Mouse (Mus musculus): ENCODE measurements around the gene Uqcc1. TPM values are rescaled to one million over a fixed set of nuclear protein-coding genes. Genes with fewer than 3 reads are reported as not detected.
"Not testable (repeated sequence)": the region's sequence is repeated elsewhere in the genome, so short reads cannot be mapped to it uniquely, and the experiment has no call there.

Gene Uqcc1
- total RNA-seq, 2 experiments from 2014 or later: 92.3 to 108 TPM

- DNase-seq: no peak
Observed at GRCm38 (mm10) chr2:155939897-155940529, 9.9 kb upstream of the Uqcc1 start.

DNA sequence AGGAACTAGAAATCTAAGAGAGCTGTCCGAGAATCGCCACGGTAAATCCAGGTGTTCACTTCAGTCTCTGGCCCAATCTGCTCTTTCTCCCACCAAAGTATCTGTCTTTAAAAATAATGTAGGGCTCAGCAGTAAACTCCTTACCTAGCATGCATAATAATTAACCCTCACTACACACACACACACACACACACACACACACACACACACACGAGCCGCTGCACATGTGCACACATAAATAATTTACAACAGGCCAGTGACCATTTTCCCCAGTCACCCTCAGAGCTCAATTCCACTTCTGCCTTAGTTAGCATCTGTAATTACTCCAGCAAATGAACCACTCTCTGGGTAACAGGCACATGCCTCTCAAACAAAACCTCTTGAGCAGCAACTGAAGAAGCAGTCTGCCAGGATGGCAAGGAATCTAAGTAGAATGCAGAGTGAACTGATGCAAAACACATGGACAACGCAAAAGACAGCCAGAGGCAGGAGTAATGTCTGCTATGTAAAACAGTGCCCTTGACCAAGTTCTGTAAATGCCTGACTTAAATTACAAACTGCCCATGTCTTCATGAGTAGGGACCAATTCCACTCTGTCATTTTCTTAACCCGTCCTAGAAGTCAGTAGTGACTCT, 1.3 kb downstream of the Uqcc1 start:
- no peak for DNase-seq

DNA sequence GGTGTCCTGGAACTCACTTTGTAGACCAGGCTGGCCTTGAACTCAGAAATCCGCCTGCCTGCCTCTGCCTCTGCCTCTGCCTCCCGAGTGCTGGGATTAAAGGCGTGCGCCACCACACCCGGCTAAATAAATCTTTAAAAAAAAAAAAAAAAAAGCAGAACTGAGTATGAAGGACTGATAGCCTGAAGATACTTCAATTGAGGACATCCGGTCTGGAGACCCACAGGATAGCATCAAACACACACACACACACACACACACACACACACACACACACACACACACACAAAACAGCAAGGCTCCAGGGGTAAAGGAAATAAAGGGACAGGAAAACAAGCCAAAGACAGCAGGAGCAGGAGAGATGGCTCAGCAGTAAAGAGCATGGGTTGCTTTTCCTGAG, 4.9 kb downstream of the Uqcc1 start:
- DNase-seq: not testable (repeated sequence)

- DNase-seq: no peak
Observed at GRCm38 (mm10) chr2:155923143-155923542, 7.0 kb downstream of the Uqcc1 start.

DNA sequence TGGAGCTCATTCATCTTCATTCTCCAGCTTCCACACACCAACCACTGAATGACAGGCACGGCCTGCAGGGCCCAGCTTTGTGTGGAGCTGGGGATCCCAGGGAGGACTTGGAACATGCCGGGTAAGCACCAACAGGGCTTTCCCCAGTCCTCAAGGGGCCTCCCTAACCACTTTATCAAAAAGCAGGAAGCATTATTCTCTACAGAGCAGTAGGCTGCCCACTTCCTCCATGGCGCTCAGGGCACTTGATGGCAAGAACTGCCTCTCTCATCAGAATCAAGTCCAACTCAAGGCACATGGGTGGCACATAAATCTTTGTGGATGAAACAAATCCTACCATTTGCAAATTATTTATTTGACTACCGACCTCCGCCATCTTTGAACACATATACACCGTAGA, 15.4 kb downstream of the Uqcc1 start:
- DNase-seq: no peak

DNA sequence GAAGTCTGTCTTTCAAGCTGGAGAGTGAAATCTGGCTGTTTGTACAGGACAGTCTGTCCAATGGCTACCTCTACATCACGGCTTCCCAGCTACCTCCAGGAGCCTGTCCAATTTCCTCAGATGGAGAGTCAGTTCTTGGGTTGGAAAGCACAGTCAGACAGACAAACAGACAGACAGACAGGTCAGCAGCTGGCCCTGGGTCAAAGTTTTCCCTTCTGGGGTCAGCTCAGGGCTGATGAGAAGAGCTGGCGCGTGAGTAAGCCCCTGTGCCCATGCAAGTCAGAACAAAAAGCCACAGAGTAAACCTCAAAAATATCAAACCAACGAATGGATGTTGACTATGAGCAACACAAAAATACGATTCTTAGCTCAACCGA, 26.5 kb downstream of the Uqcc1 start:
- no peak for DNase-seq

GRCm38 (mm10) chr2:155902989-155903631, 27.0 kb downstream of the Uqcc1 start:
- peak; percentile 46 for DNase-seq

DNA sequence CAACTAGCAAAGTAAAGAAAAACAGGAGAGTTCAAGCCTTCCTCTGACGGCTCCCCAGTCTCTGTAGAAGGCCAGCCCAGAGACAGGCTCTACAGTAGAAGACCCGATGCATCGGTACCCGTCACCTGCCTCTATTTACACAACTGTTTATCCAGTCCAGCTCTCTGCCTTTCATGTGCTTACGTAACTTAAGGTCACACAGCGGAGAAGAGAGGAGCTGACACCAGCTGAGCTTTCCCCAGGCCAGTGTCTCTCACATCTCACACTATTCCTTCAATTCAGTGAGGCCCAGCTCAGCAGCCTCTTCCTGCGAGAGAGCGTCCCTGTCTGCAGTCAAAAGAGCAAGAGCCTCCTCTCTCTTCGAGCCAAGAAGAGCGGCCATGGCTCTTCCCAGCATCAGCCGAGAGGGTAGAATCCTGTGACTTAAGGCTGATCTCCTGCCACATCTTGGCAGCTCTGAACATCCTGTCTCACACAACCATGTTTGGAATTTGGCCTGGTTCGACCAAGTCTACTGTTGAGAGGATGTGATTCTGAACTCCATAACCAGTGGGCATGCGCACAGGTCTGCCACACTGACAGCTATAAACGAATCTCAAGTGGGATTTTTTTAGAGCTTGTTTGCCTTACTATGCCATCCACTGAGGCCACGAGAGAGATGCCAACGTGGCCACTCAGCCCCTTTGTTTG, 34.9 kb downstream of the Uqcc1 start:
- no peak for DNase-seq

GRCm38 (mm10) chr2:155894307-155895045, 35.6 kb downstream of the Uqcc1 start:
- no peak for DNase-seq

GRCm38 (mm10) chr2:155886776-155887175, 43.3 kb downstream of the Uqcc1 start:
- DNase-seq: no peak

DNA sequence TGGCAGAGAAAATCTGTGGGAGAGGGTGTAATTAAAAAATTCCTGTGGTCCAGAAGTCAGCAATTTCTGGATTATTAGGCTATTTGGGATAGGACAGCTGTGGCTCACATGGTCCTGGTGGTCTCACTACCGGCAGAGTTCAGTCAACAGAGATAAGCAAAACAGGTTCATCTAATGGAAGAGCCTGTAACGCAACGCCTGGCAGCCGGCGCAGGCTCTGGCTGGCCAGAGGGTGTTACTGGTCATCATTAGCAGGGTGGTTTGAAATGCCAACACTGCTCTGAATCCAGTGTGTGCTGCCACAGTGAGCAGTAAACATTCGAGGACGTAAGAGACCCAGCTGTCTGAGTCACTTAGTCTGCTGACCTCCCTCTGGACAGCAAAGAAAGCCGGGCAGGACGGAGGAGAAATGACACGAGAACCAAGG, 44.8 kb downstream of the Uqcc1 start:
- DNase-seq: no peak

DNA sequence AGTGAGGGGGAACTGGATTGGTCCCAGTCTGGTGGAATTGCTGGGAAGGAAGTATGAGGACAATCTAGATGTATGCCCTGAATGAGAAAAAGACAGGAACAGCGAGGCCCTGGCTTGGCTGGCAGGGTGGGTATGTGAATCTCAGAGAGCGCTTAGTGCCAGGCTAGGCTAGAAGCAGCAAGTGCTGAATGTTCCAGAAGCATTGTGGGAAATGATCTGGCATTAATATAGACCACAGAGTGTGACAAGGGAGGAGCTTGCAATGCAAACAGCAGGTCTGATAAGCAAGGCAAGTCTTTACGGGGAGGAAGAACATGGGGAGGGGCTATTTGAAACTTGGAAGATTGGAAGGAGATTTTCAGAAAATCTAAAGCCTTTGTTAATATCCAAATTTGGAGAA, 48.0 kb downstream of the Uqcc1 start:
- DNase-seq: no peak

DNA sequence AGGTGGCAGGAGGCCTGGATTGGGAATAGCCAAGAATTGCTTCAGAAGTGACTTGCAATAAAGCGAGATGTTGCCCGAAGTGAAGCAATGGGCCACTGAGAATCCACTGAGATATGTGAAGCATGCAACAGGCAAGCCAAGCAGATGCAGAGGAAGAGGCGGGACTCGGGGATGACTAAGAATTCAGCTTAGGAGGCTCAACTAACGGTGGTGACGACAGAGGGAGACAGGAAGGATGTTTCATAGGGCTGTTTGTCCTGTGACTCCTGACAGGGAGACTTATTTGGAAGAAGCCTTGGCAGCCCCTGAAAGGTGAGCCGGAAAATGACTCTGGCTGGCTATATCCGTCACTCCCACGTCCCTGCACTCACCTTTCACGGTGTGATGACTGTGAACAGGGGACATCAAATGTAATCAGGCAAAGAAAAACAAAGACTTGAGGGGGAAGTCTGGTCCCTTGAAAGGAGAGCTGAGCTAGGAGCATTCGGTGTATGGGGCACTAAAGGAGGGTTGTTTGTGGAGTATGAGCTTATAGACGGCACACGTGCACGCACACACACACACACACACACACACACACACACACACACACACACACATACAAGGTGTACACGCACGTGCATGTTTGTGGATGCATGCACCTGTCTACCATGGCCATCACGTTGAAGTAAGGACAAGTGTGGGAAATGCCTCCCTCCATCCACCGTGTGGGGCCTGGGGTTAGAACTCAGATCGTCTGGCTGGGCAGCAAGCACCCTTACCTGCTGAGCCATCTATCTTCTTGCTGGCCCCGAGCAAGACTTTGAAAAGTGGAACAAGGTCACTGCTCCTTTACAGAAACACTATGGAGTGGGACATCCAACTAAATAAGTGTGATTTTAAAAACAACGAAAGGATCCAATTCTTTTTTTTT, 50.9 kb downstream of the Uqcc1 start:
- DNase-seq: no peak

DNA sequence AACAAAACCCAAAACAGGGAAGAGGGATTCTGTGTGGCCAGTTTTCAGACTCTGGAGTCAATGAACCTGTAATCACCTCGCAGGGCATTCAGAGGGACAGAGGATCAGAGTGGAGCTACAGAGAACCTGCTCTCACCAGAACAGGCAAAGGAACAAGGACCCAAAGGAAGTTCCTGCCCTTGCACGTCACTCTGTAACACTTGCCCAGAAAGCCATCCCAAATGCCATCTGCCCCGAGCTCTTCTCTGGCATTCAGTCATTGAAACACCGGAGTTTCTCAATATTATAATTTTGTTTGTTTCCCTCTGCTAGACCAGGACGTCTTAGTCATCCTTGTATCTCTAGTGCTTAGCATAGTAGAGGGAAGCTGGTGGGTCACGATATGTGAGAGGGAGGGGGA, 56.5 kb downstream of the Uqcc1 start:
- DNase-seq: no peak

- DNase-seq: no peak
Observed at GRCm38 (mm10) chr2:155872930-155873507, 57.1 kb downstream of the Uqcc1 start.

DNA sequence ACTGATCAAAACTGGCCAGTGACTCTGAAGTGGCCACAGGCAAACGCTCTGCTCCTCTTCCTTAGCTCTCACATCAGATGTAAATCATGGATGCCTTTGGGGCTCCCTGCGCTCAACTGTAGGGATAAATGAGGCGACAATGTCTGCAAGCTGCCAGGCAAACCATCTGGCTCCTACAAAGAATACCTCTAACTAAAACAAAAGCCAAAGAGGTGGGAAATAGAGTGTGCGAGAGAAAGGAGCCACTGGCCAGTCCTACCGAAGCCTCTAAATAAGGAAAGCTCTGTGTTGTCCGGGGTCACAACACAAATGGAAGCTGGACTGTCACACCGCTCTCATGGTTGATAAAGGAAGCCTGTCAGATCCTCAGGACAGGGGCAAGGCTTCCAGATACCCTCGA, 57.6 kb downstream of the Uqcc1 start:
- no peak for DNase-seq

DNA sequence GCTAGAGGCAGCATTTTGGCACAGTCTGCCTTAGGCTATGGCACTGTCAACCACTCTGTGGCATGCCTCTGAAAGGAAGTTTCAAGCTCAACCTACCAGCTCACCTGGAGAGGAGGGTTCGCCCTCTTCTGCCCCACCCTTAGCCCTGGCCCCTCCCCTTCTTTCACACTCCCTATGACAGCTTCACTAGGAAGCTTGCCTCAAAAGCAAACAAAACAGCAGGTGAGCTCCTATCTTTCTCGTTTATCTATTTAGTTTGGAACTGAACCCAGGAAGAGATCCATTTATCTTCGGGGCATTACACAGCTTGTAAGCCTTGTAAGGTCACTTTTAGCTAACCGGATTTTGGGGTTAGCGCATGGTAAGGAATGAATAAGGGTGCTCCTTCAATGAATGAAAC, 60.3 kb downstream of the Uqcc1 start:
- no peak for DNase-seq

GRCm38 (mm10) chr2:155868320-155868719, 61.8 kb downstream of the Uqcc1 start:
- no peak for DNase-seq

GRCm38 (mm10) chr2:155863301-155863867, 66.7 kb downstream of the Uqcc1 start:
- DNase-seq: no peak

DNA sequence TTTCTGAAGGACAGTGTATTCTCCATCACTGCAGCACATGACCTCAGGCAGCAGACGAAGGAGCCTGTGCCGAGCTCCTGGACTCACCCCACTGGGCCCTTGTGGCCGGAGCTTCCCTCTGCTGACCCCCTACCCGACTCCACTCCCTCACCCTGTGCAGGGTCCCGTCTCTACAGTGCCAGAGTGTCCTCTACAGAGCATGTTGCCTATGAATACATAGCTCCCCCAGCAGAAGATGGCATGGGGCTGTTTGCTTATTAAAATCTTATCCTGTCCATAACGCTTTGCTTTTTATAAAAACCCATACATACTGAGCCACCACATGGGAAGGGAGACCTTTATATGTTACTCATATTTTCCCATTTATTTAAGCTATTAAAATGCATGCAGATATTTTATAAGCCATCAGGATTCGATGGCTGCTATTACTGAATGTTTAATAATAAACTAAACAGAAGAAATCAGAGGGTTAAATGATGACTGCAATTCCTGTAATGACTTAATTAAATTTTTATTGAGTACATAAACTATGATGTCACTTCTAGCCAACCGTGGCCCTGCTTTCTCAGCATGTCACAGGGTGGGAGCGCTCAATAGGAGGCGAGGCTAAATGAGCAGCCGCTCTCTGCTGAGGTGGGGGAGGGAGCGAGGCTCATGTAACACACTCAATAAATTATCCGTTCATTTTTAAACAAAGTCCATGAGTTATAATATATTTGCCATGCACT, 67.4 kb downstream of the Uqcc1 start:
- DNase-seq: no peak
